Mouse (Mus musculus) forebrain, postnatal 0 days (tissue): ENCODE data around the gene Atp2a1. TPM values are rescaled to one million over a fixed set of nuclear protein-coding genes. Genes with fewer than 3 reads are reported as not detected.

Source experiments
- ATAC-seq: fragments of 200-750 bp; cut with Nextera tagmentation; 2 replicates; pipeline ENCODE4 v1.8.0; 2017; ENCODE audit warnings: mild to moderate bottlenecking, moderate library complexity
- DNase-seq: peaks from one replicate; pipeline ENCODE4 v3.0.0-alpha.2; 2015
- H3K27ac ChIP-seq: fragments of 300-500 bp; sonication (generic); 2 replicates; pipeline ENCODE4 v1.5.1; 2014; ENCODE audit warnings: low read depth, mild to moderate bottlenecking, antibody characterized with exemption, low read length, moderate library complexity, mixed read lengths
- H3K27me3 ChIP-seq: fragments of 300-500 bp; sonication (generic); 2 replicates; pipeline ENCODE4 v1.6.1; 2014; ENCODE audit warnings: mild to moderate bottlenecking, low read length, mixed read lengths; ENCODE audit not compliant: insufficient read depth
- H3K36me3 ChIP-seq: fragments of 300-500 bp; sonication (generic); 2 replicates; pipeline ENCODE4 v1.6.1; 2014; ENCODE audit warnings: mild to moderate bottlenecking, moderate library complexity; ENCODE audit not compliant: insufficient read depth
- H3K4me1 ChIP-seq: fragments of 300-500 bp; sonication (generic); 2 replicates; pipeline ENCODE4 v1.6.1; 2014; ENCODE audit warnings: antibody characterized with exemption; ENCODE audit not compliant: insufficient read depth
- H3K4me2 ChIP-seq: fragments of 300-500 bp; sonication (generic); 2 replicates; pipeline ENCODE4 v1.6.1; 2014; ENCODE audit warnings: low read depth, mild to moderate bottlenecking, moderate library complexity
- H3K4me3 ChIP-seq: fragments of 300-500 bp; sonication (generic); 2 replicates; pipeline ENCODE4 v1.5.1; 2014; ENCODE audit warnings: low read depth, low read length, mixed read lengths
- H3K9ac ChIP-seq: fragments of 300-500 bp; sonication (generic); 2 replicates; pipeline ENCODE4 v1.6.1; 2014; ENCODE audit warnings: mild to moderate bottlenecking
- H3K9me3 ChIP-seq: fragments of 300-500 bp; sonication (generic); 2 replicates; pipeline ENCODE4 v1.6.1; 2016; ENCODE audit warnings: low read length
- CTCF ChIP-seq: sonication (generic); IDR thresholded peaks from 2 replicates; pipeline ENCODE4 v1.5.1; 2016; ENCODE audit warnings: antibody characterized with exemption, control low read depth, low read depth
- WGBS: fragments of 180-500 bp; shearing (Covaris S2); extraction: QIAGEN DNeasy Blood & Tissue Kit; methylation state at CpG from one replicate; pipeline ENCODE4 v1.1.7; 2014; 5-methylcytosine and 5-hydroxymethylcytosine counted together
- polyA plus RNA-seq: library from polyadenylated mRNA; unstranded; fragments of >200 nt; fragmentation: Nextera tagmentation; extraction: Ambion mirVana; gene quantifications from 2 replicates; pipeline ENCODE4 v1.2.1, GENCODE M21; 2015
- total RNA-seq: library from RNA; depleted of rRNA; stranded (reverse); fragments of >200 nt; gene quantifications from 2 replicates; pipeline ENCODE4 v1.2.3, GENCODE M21; 2014

Gene Atp2a1
- total and polyA plus RNA-seq, 2 experiments from 2014 or later, result 0.24 to 0.45 TPM

GRCm38 (mm10) chr7:126461626-126462025 is 1.3 kb downstream of the Atp2a1 start:
- no peak overlapping the region for H3K27ac ChIP-seq
- no peak overlapping the region for H3K9ac ChIP-seq
- 62% methylated on average over 3 of the region's 3 CpGs for WGBS
- no peaks in the 10 kb centered on the region for H3K27me3 ChIP-seq
- no peak for TF ChIP-seq CTCF
- no peaks in the 10 kb centered on the region for H3K4me1 ChIP-seq
- DNase-seq (no peak), ATAC-seq (no peak)
- no peaks in the 10 kb centered on the region for H3K9me3 ChIP-seq
- no peak overlapping the region for H3K4me3 ChIP-seq
- H3K36me3 ChIP-seq, result peaks cover 4% of the 10 kb centered on the region; the same call in 1 of the 2 replicates
- H3K4me2 ChIP-seq, result no peak overlapping the region

GRCm38 (mm10) chr7:126460623-126461399 is 2.1 kb downstream of the Atp2a1 start:
- H3K4me2 ChIP-seq, result no peak overlapping the region
- DNase-seq (no peak), ATAC-seq (no peak)
- no peaks in the 10 kb centered on the region for H3K9me3 ChIP-seq
- H3K9ac ChIP-seq, result no peak overlapping the region
- no peak overlapping the region for H3K4me3 ChIP-seq
- no peak overlapping the region for H3K27ac ChIP-seq
- H3K36me3 ChIP-seq, result no peaks in the 10 kb centered on the region; the same call in 1 of the 2 replicates
- no peak for TF ChIP-seq CTCF
- WGBS, result 42% methylated on average over 10 of the region's 10 CpGs
- no peaks in the 10 kb centered on the region for H3K4me1 ChIP-seq
- H3K27me3 ChIP-seq, result no peaks in the 10 kb centered on the region

- H3K9ac ChIP-seq, result no peak overlapping the region
- no peaks in the 10 kb centered on the region for H3K9me3 ChIP-seq
- ATAC-seq, result no peak
- no peaks in the 10 kb centered on the region for H3K27me3 ChIP-seq
- no peak overlapping the region for H3K4me2 ChIP-seq
- DNase-seq, result no peak
- 86% methylated on average over 11 of the region's 11 CpGs for WGBS
- H3K4me1 ChIP-seq, result no peaks in the 10 kb centered on the region
- H3K27ac ChIP-seq, result no peak overlapping the region
- no peak overlapping the region for H3K4me3 ChIP-seq
- H3K36me3 ChIP-seq, result no peaks in the 10 kb centered on the region
- TF ChIP-seq CTCF, result no peak
Observed at GRCm38 (mm10) chr7:126458844-126459618, 3.9 kb downstream of the Atp2a1 start.

- Histone ChIP-seq H3K9ac (no peak overlapping the region), H3K27ac (no peak overlapping the region), H3K9me3 (no peaks in the 10 kb centered on the region), H3K27me3 (no peaks in the 10 kb centered on the region), H3K36me3 (no peaks in the 10 kb centered on the region), H3K4me3 (no peak overlapping the region), H3K4me2 (no peak overlapping the region), H3K4me1 (no peaks in the 10 kb centered on the region)
- no peak for TF ChIP-seq CTCF
- 84% methylated on average over 5 of the region's 5 CpGs for WGBS
- ATAC-seq (no peak), DNase-seq (no peak)
Observed at GRCm38 (mm10) chr7:126458225-126458624, 4.7 kb downstream of the Atp2a1 start.

GRCm38 (mm10) chr7:126456382-126457266 is 6.3 kb downstream of the Atp2a1 start:
- Histone ChIP-seq H3K4me2 (no peak overlapping the region), H3K4me3 (no peak overlapping the region), H3K9me3 (no peaks in the 10 kb centered on the region), H3K4me1 (no peaks in the 10 kb centered on the region), H3K27ac (no peak overlapping the region), H3K9ac (no peak overlapping the region), H3K27me3 (no peaks in the 10 kb centered on the region), H3K36me3 (no peaks in the 10 kb centered on the region)
- 90% methylated on average over 17 of the region's 17 CpGs for WGBS
- ATAC-seq (no peak), DNase-seq (no peak)
- no peak for TF ChIP-seq CTCF

GRCm38 (mm10) chr7:126455242-126455641 is 7.7 kb downstream of the Atp2a1 start:
- WGBS, result 76% methylated on average over 2 of the region's 2 CpGs
- no peak for TF ChIP-seq CTCF
- H3K4me1 ChIP-seq, result no peaks in the 10 kb centered on the region

More at GRCm38 (mm10) chr7:126455242-126455641, 7.7 kb downstream of the Atp2a1 start:
- Histone ChIP-seq H3K27me3 (no peaks in the 10 kb centered on the region), H3K9ac (no peak overlapping the region), H3K27ac (no peak overlapping the region), H3K36me3 (no peaks in the 10 kb centered on the region), H3K9me3 (no peaks in the 10 kb centered on the region), H3K4me3 (no peak overlapping the region), H3K4me2 (no peak overlapping the region)
- ATAC-seq (no peak), DNase-seq (no peak)
